Mouse (Mus musculus): ENCODE data around the gene Arl4d. TPM values are rescaled to one million over a fixed set of nuclear protein-coding genes. Genes with fewer than 3 reads are reported as not detected.
"Not testable (repeated sequence)": the region's sequence is repeated elsewhere in the genome, so short reads cannot be mapped to it uniquely, and the experiment has no call there.

Arl4d gene
- polyA plus RNA-seq, 1 experiment from 2014 or later, result 8.4 TPM

DNA sequence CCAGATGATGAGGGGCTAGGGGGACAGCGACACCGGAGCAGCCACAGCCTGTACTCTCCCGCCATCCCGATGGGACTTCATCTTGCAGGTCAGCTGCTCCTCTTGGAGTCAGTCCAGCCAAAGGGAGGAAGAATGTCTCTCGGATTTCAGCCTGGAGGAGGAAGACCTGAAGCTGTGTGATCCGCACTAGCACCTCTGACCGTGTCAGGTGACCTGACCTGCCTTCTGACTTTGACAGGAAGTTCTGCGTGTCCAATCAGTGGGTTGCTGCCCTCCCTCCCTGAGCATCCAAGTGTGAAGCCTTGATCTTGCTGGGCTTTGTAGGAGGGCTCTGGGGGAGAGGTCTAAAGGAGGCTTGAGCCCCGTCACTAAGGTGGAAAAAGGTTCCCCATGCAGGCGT is 29.7 kb upstream of the Arl4d start:
- 82% methylated on average over 10 of the region's 10 CpGs for WGBS
- Histone ChIP-seq H3K4me1 (replicated peaks) (no peaks in the 10 kb centered on the region; the same call in 1 of the 2 replicates), H3K36me3 (peaks cover 6% of the 10 kb centered on the region; the same call in 1 of the 2 replicates), H3K4me2 (replicated peaks) (no peak overlapping the region), H3K9me3 (no peaks in the 10 kb centered on the region), H3K9ac (replicated peaks) (no peak overlapping the region), H3K27me3 (no peaks in the 10 kb centered on the region), H3K4me3 (replicated peaks) (no peak overlapping the region), H3K27ac (no peak overlapping the region)
- ATAC-seq, result no peak

DNA sequence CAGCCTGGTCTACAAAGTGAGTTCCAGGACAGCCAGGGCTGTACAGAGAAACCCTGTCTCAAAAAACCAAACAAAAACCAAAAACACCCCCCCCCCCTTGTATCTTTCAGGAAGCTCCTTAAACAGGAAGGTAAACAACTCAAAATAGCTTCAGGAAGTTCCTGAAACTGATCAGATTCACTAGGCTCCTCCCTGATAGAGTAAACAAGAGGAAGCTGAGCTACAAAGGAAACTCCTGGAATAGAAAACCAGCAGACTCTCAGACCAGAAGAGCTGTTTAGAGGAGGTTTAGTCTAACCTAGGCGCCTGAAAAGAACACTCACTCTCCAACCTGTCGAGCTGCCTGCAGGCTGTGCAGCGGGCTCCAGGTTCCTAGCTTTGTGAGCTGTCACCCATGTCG is 25.6 kb upstream of the Arl4d start:
- no peak for ATAC-seq
- peaks cover 4% of the 10 kb centered on the region; the same call in 1 of the 2 replicates for H3K36me3 ChIP-seq
- H3K4me3 ChIP-seq (replicated peaks), result no peak overlapping the region
- WGBS, result 91% methylated on average over 4 of the region's 4 CpGs
- H3K4me1 ChIP-seq (replicated peaks), result peaks cover 13% of the 10 kb centered on the region; the same call in 1 of the 2 replicates
- H3K9ac ChIP-seq (replicated peaks), result no peak overlapping the region
- no peaks in the 10 kb centered on the region for H3K27me3 ChIP-seq
- H3K9me3 ChIP-seq, result no peaks in the 10 kb centered on the region
- H3K27ac ChIP-seq, result no peak overlapping the region
- no peak overlapping the region for H3K4me2 ChIP-seq (replicated peaks)

DNA sequence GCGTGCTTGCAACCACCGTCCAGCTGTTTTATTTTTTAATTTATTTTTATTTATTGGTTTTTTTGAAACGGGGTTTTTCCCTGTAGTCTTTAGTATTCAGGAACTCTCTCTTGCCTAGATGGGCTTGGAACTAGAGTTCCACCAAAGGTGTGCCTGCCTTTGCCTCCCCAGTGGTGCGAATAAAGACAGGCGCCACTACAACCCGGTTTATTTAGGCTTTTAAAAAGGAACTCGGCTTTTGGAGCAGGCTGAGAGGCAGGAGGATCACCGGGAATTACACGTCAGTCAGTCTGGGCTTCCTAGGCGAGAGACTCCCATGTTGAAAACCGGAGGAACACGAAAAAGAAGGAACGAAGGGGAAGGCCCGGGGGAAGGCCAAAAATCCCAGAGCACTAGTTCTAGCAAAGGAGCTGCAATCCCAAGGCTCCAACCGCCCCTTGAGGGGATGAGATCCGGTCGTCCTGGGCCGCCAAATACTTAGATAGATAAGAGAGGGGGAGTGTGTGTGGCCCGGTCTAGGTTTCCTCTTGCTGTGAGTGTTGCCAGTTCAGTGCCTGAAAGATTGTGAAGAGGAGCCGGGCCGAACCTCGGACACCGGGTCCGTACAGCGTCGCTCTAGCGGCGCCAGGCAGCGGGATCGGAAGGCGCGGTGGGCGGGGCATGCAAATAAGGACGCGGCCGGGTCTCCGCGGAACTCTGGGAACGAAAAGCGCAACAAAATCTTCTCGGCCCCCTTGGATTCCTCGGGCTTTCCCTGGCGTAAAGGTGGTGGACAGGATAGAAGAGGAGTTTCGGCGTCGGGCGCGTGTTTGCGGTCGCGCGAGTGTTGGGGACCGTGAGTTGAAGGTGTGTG is 24.3 kb upstream of the Arl4d start:
- peak overlapping the region; percentile 52 for H3K4me2 ChIP-seq (replicated peaks)
- H3K36me3 ChIP-seq, H3K9me3 ChIP-seq, H3K27me3 ChIP-seq: not testable (repeated sequence)
- H3K27ac ChIP-seq, result peak overlapping the region; percentile 85
- peaks cover 13% of the 10 kb centered on the region; the same call in 1 of the 2 replicates for H3K4me1 ChIP-seq (replicated peaks)
- WGBS, result 5% methylated on average over 53 of the region's 53 CpGs
- peak; percentile 82 for ATAC-seq
- H3K4me3 ChIP-seq (replicated peaks), result peak overlapping the region; percentile 35
- peak overlapping the region; percentile 62 for H3K9ac ChIP-seq (replicated peaks)

DNA sequence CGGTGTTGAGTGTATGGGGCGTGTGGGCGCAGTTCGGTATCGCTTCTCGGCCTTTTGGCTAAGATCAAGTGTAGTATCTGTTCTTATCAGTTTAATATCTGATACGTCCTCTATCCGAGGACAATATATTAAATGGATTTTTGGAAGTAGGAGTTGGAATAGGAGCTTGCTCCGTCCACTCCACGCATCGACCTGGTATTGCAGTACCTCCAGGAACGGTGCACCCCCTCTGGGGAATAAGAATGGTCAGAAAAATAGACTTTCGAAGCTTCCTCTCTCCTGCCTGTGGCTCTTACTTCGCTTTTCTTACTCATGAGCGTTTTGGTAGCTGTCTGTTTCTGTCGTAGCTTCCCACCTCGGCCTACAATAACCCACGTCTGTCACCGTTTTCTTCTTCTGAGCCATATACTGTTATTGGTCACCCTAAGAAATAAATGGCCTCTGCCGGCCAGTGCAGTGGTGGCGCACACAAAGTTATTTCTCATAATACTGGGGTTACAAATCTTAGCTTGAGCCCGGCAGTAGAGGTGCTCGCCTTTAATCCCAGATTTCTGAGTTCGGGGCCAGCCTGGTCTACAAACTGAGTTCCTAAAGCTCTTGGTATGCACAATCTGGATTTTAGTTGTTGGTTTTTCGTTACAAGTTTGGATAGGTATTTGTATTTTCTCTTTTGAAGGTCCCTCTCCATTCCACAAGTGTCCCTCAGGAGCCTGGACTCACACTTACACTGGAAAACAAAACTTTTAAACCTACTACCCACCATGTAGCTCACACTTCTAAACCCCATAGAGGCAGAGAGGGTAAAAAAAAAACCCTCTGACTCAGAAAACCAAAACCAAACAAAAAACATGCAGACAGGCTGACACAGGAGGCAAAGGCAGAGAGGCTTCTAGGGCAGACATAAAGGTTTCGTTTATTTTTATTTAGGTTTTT is 23.4 kb upstream of the Arl4d start:
- H3K4me3 ChIP-seq (replicated peaks), result peak overlapping the region; percentile 35
- peak overlapping the region; percentile 85 for H3K27ac ChIP-seq
- not testable (repeated sequence) for H3K9me3 ChIP-seq; H3K36me3 ChIP-seq; H3K9ac ChIP-seq (replicated peaks); H3K27me3 ChIP-seq
- 5% methylated on average over 14 of the region's 26 CpGs for WGBS
- ATAC-seq, result peak; percentile 82
- peaks cover 17% of the 10 kb centered on the region; the same call in 1 of the 2 replicates for H3K4me1 ChIP-seq (replicated peaks)
- peak overlapping the region; percentile 52 for H3K4me2 ChIP-seq (replicated peaks)

DNA sequence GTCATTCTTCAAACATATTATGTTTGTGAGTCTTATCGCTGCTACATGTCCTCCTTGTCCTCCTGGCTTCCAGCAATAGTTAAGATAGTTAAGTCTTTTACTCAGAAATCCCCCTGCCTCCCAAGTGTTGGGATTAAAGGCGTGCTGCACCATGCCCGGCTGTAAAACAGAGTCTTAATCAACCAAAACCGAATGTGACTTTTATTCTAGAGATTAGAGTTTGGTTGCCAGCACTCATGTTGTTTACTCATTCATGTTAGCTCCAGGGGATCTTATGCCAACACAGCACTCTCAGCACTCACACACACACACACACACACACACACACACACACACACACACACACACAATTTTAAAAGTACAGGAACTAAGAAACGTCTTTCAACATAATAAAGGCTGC is 22.4 kb upstream of the Arl4d start:
- H3K4me1 ChIP-seq (replicated peaks), result peaks cover 17% of the 10 kb centered on the region; the same call in 1 of the 2 replicates
- H3K9ac ChIP-seq (replicated peaks), result no peak overlapping the region
- H3K4me2 ChIP-seq (replicated peaks), result no peak overlapping the region
- H3K9me3 ChIP-seq, result no peaks in the 10 kb centered on the region
- H3K36me3 ChIP-seq, result no peaks in the 10 kb centered on the region
- 47% methylated on average over 5 of the region's 5 CpGs for WGBS
- H3K4me3 ChIP-seq (replicated peaks), result no peak overlapping the region
- H3K27me3 ChIP-seq, result no peaks in the 10 kb centered on the region
- ATAC-seq, result no peak
- no peak overlapping the region for H3K27ac ChIP-seq

DNA sequence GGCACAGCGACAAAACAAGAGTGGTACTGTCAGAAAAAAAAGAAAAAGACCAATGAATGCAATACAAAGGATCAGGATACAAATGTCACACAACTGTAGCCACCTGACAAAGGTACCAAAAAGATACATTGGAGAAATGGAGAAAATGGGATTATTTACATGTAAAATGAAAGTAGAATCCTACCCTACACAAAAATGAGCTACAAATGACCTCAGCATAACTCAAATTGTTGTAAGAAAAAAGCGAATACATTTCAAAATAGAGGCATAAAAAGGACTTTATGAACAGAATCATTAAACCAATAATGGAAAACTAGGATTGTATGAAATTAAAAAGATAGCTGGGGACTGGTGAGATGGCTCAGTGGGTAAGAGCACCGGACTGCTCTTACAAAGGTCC is 20.8 kb upstream of the Arl4d start:
- Histone ChIP-seq H3K9me3 (no peaks in the 10 kb centered on the region), H3K4me1 (replicated peaks) (peaks cover 17% of the 10 kb centered on the region; the same call in 1 of the 2 replicates), H3K9ac (replicated peaks) (no peak overlapping the region), H3K27me3 (no peaks in the 10 kb centered on the region), H3K27ac (peak overlapping the region; percentile 68; the same call in 1 of the 2 replicates), H3K4me3 (replicated peaks) (no peak overlapping the region), H3K36me3 (no peaks in the 10 kb centered on the region), H3K4me2 (replicated peaks) (no peak overlapping the region)
- no peak for ATAC-seq
- WGBS, result 60% methylated on average over 3 of the region's 3 CpGs

DNA sequence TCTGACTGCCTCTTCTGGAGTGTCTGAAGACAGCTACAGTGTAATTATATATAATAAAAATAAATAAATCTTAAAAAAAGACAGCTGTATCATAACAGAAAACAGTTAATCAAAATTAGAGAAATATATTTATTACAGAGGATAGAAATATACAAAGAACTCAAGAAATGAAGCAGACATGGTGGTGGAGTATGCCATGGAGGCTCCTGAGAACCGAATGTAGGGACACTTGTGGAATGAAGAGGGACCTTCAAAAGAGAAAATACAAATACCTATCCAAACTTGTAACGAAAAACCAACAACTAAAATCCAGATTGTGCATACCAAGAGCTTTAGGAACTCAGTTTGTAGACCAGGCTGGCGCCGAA is 20.3 kb upstream of the Arl4d start:
- H3K9me3 ChIP-seq; H3K36me3 ChIP-seq; ATAC-seq; H3K9ac ChIP-seq (replicated peaks); H3K27me3 ChIP-seq; H3K4me2 ChIP-seq (replicated peaks); H3K4me3 ChIP-seq (replicated peaks): not testable (repeated sequence)
- Histone ChIP-seq H3K27ac (peak overlapping the region; percentile 68), H3K4me1 (replicated peaks) (peaks cover 17% of the 10 kb centered on the region; the same call in 1 of the 2 replicates)
- 3% methylated on average over 4 of the region's 4 CpGs for WGBS

DNA sequence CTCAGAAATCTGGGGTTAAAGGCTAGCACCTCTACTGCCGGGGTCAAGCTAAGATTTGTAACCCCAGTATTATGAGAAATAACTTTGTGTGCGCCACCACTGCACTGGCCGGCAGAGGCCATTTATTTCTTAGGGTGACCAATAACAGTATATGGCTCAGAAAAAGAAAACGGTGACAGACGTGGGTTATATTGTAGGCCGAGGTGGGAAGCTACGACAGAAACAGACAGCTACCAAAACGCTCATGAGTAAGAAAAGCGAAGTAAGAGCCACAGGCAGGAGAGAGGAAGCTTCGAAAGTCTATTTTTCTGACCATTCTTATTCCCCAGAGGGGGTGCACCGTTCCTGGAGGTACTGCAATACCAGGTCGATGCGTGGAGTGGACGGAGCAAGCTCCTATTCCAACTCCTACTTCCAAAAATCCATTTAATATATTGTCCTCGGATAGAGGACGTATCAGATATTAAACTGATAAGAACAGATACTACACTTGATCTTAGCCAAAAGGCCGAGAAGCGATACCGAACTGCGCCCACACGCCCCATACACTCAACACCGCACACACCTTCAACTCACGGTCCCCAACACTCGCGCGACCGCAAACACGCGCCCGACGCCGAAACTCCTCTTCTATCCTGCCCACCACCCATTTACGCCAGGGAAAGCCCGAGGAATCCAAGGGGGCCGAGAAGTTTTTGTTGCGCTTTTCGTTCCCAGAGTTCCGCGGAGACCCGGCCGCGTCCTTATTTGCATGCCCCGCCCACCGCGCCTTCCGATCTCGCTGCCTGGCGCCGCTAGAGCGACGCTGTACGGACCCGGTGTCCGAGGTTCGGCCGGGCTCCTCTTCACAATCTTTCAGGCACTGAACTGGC is 19.7 kb upstream of the Arl4d start:
- peak overlapping the region; percentile 46 for H3K4me2 ChIP-seq (replicated peaks)
- H3K9me3 ChIP-seq, H3K27me3 ChIP-seq, H3K36me3 ChIP-seq: not testable (repeated sequence)
- H3K4me1 ChIP-seq (replicated peaks), result peaks cover 17% of the 10 kb centered on the region; the same call in 1 of the 2 replicates
- peak; percentile 83 for ATAC-seq
- peak overlapping the region; percentile 90 for H3K27ac ChIP-seq
- H3K9ac ChIP-seq (replicated peaks), result peak overlapping the region; percentile 59
- H3K4me3 ChIP-seq (replicated peaks), result peak overlapping the region; percentile 27
- under 1% methylated on average over 44 of the region's 56 CpGs for WGBS

DNA sequence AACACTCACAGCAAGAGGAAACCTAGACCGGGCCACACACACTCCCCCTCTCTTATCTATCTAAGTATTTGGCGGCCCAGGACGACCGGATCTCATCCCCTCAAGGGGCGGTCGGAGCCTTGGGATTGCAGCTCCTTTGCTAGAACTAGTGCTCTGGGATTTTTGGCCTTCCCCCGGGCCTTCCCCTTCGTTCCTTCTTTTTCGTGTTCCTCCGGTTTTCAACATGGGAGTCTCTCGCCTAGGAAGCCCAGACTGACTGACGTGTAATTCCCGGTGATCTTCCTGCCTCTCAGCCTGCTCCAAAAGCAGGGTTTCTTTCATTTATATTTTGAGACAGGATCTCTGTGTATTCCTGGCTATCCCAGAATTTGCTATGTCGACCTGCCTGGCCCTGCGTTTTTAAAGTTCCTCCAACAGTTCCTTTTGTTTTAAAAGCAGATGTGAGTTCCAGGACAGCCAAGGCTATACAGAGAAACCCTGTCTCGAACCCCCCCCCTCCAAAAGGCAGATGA is 19.0 kb upstream of the Arl4d start:
- WGBS, result 14% methylated on average over 15 of the region's 16 CpGs
- H3K9me3 ChIP-seq, result not testable (repeated sequence)
- H3K4me3 ChIP-seq (replicated peaks), result peak overlapping the region; percentile 27

DNA sequence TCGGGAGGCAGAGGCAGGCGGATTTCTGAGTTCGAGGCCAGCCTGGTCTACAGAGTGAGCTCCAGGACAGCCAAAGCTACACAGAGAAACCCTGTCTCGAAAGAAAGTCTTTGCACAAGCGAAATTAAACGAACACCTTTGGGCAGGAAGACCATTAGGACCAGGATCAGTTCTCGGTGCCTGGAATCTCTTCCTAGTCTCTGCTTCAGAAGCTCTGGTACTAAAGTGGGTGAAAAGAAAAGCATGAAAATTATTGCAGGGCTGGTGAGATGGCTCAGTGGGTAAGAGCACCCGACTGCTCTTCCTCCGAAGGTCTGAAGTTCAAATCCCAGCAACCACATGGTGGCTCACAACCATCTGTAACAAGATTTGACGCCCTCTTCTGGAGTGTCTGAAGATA is 18.2 kb upstream of the Arl4d start:
- WGBS, result 92% methylated on average over 10 of the region's 10 CpGs
- H3K27me3 ChIP-seq; H3K4me3 ChIP-seq (replicated peaks); H3K36me3 ChIP-seq; ATAC-seq; H3K27ac ChIP-seq; H3K4me2 ChIP-seq (replicated peaks); H3K9me3 ChIP-seq; H3K9ac ChIP-seq (replicated peaks): not testable (repeated sequence)
- H3K4me1 ChIP-seq (replicated peaks), result peaks cover 17% of the 10 kb centered on the region; the same call in 1 of the 2 replicates

More for the DNA sequence above, 19.0 kb upstream of the Arl4d start:
- H3K27ac ChIP-seq, result peak overlapping the region; percentile 90
- H3K4me2 ChIP-seq (replicated peaks), result peak overlapping the region; percentile 46
- not testable (repeated sequence) for H3K36me3 ChIP-seq, ATAC-seq, H3K27me3 ChIP-seq
- H3K9ac ChIP-seq (replicated peaks), result peak overlapping the region; percentile 59
- peaks cover 17% of the 10 kb centered on the region; the same call in 1 of the 2 replicates for H3K4me1 ChIP-seq (replicated peaks)

DNA sequence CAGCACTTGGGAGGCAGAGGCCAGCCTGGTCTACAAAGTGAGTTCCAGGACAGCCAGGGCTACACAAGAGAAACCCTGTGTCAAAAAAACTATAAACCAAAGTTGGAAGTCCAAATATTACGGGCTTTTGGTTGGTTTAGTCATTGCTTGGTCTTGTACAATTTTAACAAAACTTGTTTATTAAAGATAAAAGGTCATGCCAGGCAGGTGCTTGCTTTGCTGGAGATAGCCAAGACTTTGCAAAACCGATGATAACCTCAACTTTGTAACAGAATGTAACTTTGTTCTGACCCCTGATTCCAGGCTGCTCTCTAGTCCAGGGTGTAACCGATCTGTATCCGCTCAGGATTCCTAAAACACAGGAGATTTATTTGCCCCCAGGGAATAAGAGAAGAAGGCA is 9.0 kb upstream of the Arl4d start:
- no peak overlapping the region for H3K9ac ChIP-seq (replicated peaks)
- H3K4me1 ChIP-seq (replicated peaks), result peaks cover 5% of the 10 kb centered on the region; the same call in 1 of the 2 replicates
- no peaks in the 10 kb centered on the region for H3K36me3 ChIP-seq
- ATAC-seq, result no peak
- H3K4me3 ChIP-seq (replicated peaks), result no peak overlapping the region
- WGBS, result 89% methylated on average over 4 of the region's 4 CpGs
- no peak overlapping the region for H3K4me2 ChIP-seq (replicated peaks)
- 0 out of 2 replicates have a peak, but pooled peaks cover 7% of the 10 kb centered on the region for H3K27me3 ChIP-seq
- no peak overlapping the region for H3K27ac ChIP-seq
- no peaks in the 10 kb centered on the region for H3K9me3 ChIP-seq
